Mouse (Mus musculus): ENCODE measurements around the gene Unk.
"Not testable (repeated sequence)": the region's sequence is repeated elsewhere in the genome, so short reads cannot be mapped to it uniquely, and the experiment has no call there.

Gene Unk

GRCm38 (mm10) chr11:116010146-116010545 lies 20.0 kb upstream of the Unk start:
- no peak for DNase-seq (ENCODE audit: low spot score in 2 of 2)

- DNase-seq (ENCODE audit: low spot score in 2 of 2), result no peak
Measured at GRCm38 (mm10) chr11:116010948-116011347, 19.2 kb upstream of the Unk start.

GRCm38 (mm10) chr11:116011529-116012261 lies 18.4 kb upstream of the Unk start:
- no peak for DNase-seq (ENCODE audit: low spot score in 2 of 2)

GRCm38 (mm10) chr11:116012262-116012947 lies 17.7 kb upstream of the Unk start, which contains the start of gene Galk1:
Galk1 (minus strand) TSS chr11:116012719.
- peak; percentile 90 for DNase-seq (ENCODE audit: low spot score in 2 of 2)

GRCm38 (mm10) chr11:116014821-116015220 lies 15.3 kb upstream of the Unk start:
- DNase-seq (ENCODE audit: low spot score in 2 of 2), result no peak

GRCm38 (mm10) chr11:116018106-116018505 lies 12.0 kb upstream of the Unk start:
- no peak for DNase-seq (ENCODE audit: low spot score in 2 of 2)

- not testable (repeated sequence) for DNase-seq (ENCODE audit: low spot score in 2 of 2)
Measured at GRCm38 (mm10) chr11:116018867-116019266, 11.3 kb upstream of the Unk start.

GRCm38 (mm10) chr11:116019360-116019791 lies 10.7 kb upstream of the Unk start:
- no peak for DNase-seq (ENCODE audit: low spot score in 2 of 2)

GRCm38 (mm10) chr11:116019976-116020411 lies 10.1 kb upstream of the Unk start:
- DNase-seq (ENCODE audit: low spot score in 2 of 2), result no peak

GRCm38 (mm10) chr11:116020519-116020922 lies 9.6 kb upstream of the Unk start:
- no peak for DNase-seq (ENCODE audit: low spot score in 2 of 2)

GRCm38 (mm10) chr11:116021328-116022220 lies 8.5 kb upstream of the Unk start:
- DNase-seq (ENCODE audit: low spot score in 2 of 2), result no peak

- DNase-seq (ENCODE audit: low spot score in 2 of 2), result no peak
Measured at GRCm38 (mm10) chr11:116022256-116022780, 7.8 kb upstream of the Unk start.

- DNase-seq (ENCODE audit: low spot score in 2 of 2), result not testable (repeated sequence)
Measured at GRCm38 (mm10) chr11:116023074-116023770, 6.9 kb upstream of the Unk start.

- DNase-seq (ENCODE audit: low spot score in 2 of 2), result peak; percentile 78 to 80
Measured at GRCm38 (mm10) chr11:116023771-116024355, 6.3 kb upstream of the Unk start.

GRCm38 (mm10) chr11:116024356-116024808 lies 5.7 kb upstream of the Unk start:
- DNase-seq (ENCODE audit: low spot score in 2 of 2), result peak; percentile 94 to 96

GRCm38 (mm10) chr11:116025056-116025845 lies 4.9 kb upstream of the Unk start:
- no peak for DNase-seq (ENCODE audit: low spot score in 2 of 2)

GRCm38 (mm10) chr11:116027756-116028155 lies 2.4 kb upstream of the Unk start, which contains the start of gene H3f3b:
H3f3b (minus strand) TSS chr11:116027962.
- DNase-seq (ENCODE audit: low spot score in 2 of 2), result no peak

- no peak for DNase-seq (ENCODE audit: low spot score in 2 of 2)
Measured at GRCm38 (mm10) chr11:116028177-116028865, 1.8 kb upstream of the Unk start.
